Mouse (Mus musculus) adrenal gland, adult 8-10 months (tissue): ENCODE measurements around the gene Efcab2. TPM values are rescaled to one million over a fixed set of nuclear protein-coding genes. Genes with fewer than 3 reads are reported as not detected.

Experiments
- DNase-seq: peaks from one replicate; pipeline ENCODE4 v3.0.0; 2022
- total RNA-seq, 4 experiments: library from RNA; stranded (reverse); gene quantifications; 2 replicates each; pipeline ENCODE4 v1.2.4; 2022

Gene Efcab2
- total RNA-seq, 4 experiments from 2014 or later: 3.4 to 5.2 (median 4.1) TPM

- no peak for DNase-seq
Measured at GRCm38 (mm10) chr1:178485138-178485867, 79.4 kb downstream of the Efcab2 start.

DNA sequence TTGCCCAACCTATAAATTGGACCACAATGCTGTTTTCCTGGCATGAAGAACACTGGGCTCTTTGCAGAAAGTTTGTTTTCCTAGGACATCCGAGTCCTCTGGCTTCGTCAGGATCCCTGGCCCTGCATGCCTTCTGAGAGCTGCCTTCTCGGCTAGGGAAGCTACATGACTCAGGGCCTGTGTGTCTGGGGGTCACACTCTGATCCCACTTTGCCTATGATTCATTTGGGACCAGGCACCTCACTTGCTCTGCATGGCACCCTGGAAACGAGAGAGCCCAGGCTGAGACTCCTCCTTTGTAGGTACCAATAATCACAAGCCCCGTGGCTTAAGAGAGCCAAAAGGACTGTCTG is 80.0 kb downstream of the Efcab2 start:
- no peak for DNase-seq

- no peak for DNase-seq
Measured at GRCm38 (mm10) chr1:178486828-178487227, 80.9 kb downstream of the Efcab2 start.

DNA sequence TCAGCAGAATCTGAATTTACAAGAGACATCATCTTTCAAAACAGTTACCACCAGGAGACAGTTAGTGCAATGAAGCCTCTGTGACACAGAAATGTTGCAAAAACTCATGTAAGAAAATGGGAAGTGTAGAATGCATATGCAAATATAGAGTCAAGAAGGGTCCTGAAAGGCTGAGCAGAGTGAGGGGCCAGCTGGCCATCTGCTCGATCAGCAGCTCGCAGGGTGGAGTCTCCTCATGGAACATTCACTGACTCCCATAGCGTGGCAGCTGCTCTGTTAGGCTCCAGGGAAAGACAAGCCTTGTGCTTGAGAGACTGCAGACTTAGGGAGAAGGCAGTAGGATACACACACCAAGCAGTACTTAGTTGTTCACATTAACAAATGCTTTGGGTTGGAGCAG is 83.2 kb downstream of the Efcab2 start:
- DNase-seq: no peak

DNA sequence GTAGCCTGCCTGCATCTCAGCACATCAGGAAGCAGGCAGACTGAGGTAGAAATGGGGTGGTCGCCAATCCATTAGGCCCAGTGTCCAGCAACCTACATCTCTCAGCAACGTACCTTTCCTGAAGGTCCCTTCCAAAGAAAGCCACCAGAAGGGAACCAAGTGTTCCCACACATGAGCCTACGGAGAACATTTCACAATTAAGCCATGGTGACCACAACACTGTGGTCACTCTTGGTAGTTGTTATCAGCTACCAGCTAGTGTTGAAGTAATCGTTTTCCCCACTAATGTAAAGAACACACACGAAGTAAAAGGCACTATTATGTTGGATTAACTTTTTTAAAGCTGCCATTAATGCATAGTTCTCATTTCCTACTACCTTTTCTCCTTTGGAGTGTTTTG is 85.8 kb downstream of the Efcab2 start:
- no peak for DNase-seq

DNA sequence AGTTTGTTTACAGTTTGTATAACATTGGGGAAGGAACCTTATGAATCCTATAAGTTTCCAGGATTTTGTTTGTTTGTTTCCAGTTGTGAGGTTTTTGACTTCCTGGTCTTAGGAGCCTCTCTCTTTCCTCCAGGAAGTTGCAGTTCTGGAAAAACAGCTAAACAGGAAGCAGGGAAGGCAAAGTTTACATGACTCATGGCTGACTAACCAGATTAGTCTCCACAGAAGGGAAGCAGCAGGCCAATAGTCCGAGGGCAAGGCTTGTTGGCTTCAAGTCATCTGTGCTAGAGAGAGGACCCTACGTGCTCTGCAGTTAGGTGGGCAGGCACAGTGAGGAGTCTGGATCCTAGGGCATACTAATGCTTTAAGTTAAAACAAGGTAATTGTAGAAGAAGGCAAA is 86.6 kb downstream of the Efcab2 start:
- no peak for DNase-seq

DNA sequence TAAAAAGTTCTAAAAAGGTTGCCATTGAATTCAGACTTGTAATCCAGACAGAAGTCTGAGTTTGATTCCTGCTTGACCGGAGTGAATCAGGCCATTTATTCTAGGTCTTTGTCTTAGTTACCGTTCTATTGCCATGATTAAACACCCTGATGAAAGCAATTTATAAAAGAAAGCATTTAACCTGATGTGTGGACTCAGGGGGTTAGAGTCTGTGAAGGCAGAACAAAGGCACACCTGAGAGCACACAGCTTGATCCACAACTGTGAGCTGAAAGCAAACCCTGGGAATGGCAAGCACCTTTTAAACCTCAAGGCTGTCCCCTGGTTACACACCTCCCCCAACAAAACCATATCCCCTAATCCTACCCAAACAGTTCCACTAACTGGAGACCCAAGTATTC is 90.3 kb downstream of the Efcab2 start:
- DNase-seq: no peak

DNA sequence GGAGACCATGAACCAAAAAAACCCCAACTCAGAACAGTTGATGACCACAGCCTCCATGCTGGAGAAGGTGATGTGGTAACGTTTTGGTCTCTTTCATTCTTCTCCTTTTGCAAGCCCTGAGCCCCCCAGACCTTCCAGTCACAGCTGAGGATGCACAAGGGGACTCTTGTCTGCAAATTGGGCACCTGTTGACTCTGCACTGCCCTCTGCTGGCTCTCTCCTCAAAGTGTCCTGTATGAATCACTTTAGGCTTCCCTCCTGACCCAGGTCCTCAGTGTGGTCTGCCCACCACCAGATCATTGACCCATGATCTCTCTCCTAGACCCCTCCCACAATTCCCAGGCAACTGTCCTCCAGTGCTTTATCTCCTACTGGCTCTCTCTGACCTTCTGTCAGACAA is 91.0 kb downstream of the Efcab2 start:
- DNase-seq: no peak

- no peak for DNase-seq
Measured at GRCm38 (mm10) chr1:178506938-178507337, 101.1 kb downstream of the Efcab2 start.

- no peak for DNase-seq
Measured at GRCm38 (mm10) chr1:178512323-178513031, 106.6 kb downstream of the Efcab2 start.

GRCm38 (mm10) chr1:178513954-178514353 is 108.1 kb downstream of the Efcab2 start:
- DNase-seq: no peak

DNA sequence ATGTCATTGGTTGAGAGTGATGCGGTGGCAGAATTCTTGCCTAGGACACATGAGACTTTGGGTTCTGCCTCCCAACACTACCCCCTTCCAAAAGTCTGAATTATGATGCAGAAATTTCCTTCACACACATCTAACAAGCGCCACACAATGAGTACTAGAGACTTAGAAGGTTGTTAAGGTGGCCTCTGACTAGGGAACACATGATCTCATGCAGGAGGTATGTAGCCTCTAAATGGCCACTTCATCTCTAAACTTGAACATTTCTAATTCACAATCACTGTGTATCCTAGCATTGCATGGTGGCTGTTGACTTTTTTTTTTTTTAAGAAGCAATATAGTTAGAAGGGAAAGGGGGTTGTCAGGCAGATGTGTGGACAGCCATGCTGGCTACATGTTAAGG is 110.0 kb downstream of the Efcab2 start:
- DNase-seq: no peak

DNA sequence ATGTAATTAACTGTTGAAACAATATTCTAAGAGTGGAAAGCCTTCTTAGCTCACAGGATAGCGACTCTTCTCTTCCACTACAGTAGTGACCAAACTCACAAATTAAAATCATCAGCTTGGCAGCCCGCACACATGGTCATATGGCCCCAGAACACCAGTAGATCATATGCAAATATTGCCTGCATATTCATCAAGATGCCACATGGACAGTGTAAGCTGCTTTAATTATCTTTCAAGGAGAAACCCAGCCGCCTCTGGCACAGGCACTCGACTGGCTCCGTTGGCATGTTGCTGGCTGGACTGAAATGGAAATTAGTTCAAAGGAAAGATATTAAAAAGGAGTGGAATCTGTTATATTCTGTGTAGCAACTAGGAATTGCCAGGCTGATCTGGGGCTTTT is 116.5 kb downstream of the Efcab2 start:
- DNase-seq: no peak

GRCm38 (mm10) chr1:178523152-178523551 is 117.3 kb downstream of the Efcab2 start:
- no peak for DNase-seq

- peak; percentile 47 for DNase-seq
Measured at GRCm38 (mm10) chr1:178527185-178527546, 121.3 kb downstream of the Efcab2 start.

DNA sequence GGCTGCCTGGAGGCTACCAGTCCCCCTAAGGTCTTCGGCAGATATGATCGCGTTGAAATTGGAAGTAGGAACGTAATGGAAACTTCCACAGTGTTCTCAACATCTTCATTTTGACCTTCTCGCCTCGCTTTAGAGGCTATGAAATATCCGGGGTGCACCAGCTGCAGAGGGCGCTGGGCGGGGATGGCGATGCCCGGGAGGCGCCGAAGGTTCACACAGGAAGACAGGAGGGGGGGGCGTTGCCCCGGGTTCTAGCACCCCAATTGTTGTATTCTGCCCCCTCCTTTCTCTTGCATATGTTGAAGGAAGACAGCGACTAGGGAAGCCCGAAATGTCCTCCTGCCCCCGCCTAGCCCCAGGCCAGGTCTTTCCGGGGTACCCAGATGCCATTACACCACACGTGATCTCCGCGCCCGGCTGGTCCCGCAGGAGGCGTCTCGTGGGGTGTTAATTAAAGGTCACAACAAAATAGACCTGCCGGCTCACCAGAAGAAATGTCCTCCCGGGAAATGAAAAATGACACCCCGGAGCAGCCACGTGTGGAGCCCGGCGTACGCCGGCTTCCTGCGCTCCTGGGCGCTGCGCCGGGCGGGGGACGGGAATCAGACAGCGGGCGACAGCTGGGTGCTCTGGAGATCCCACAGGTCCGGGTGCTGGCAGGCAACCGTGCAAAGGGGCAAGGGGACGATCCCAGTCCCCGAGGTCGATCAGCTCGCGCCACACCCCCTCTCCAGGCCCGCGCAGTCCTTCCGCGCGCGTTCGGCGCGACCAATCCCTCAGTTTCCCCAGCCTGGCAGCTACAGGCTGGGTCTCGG is 121.9 kb downstream of the Efcab2 start:
- DNase-seq: peak; percentile 11

DNA sequence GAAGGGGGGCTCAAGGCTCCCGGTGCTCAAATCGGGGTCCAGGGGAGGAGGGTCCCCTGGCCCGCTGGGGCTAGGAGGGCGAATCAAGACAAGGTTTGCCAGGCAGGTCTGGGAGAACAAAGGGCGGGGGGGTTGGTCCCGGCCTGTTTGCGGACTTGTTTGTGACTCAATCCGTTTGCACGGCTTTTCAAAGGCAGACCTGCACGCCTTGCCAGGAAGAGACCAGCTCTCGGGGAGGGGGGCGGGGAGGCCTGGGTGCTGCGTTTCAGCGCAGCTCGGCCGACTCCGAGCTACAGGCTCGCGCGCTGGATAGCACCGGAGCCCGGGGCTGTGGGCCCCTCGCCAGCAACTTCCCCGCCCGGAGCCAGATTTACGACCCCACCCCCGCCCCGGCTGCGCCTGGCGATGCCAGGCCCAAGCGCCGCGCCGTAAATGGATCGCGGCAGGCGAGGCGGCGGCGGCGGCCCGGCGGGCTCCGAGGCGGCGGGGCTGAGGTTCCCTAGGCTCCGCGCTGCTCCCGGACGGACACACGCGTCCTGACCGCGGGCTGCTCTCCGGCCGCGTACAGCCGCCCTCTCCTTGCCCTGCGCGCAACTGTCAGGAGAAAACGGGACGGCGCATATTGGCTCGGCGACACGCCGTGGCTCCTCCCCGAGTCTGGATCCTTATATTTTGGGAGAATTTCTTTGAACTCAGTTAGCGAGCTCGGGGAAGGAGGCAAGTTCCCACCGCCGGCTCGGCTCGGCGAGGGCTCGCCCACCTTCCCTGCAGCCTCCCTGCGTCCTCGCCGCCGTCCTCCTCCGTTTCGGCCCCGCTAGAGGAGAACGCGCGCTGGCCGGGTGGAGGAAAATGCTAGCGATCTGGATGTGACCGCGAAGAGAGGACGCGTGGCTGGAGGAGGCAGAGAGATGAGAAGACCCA is 122.8 kb downstream of the Efcab2 start, which contains the start of gene Kif26b:
TSS of gene Kif26b (plus strand) at position 695 of the 921 bp plus-strand sequence.
- DNase-seq: peak; percentile 19

GRCm38 (mm10) chr1:178529512-178530300 is 123.8 kb downstream of the Efcab2 start:
- DNase-seq: no peak

- DNase-seq: peak; percentile 62
Measured at GRCm38 (mm10) chr1:178530301-178531078, 124.6 kb downstream of the Efcab2 start.
